Mouse (Mus musculus): ENCODE measurements at regions not wholly inside any gene's neighbourhood (a gene's known extent, or its start where the extent isn't known, plus 50 kb on each side); places are given as distances from the start of the nearest gene placed in this dataset.

- no peak for TF ChIP-seq CTCF (IDR thresholded peaks at IDR 0.05; ENCODE audit: low read depth)
- no peak for TF ChIP-seq EP300 (IDR thresholded peaks at IDR 0.05; ENCODE audit: low read depth)
Observed at GRCm38 (mm10) chr17:44367561-44367960, 179.2 kb downstream of the Clic5 start.
